Mouse (Mus musculus) right cerebral cortex, postnatal 36 days (tissue): ENCODE data around the gene Zfp408.
"Not testable (repeated sequence)": the region's sequence is repeated elsewhere in the genome, so short reads cannot be mapped to it uniquely, and the experiment has no call there.

ENCODE experiments used
- DNase-seq, 2 experiments: peaks; one replicate each; pipeline ENCODE4 v3.0.0; 2022; ENCODE audit warnings: low spot score in 2 of 2, mixed read lengths in 1 of 2

Gene Zfp408

DNA sequence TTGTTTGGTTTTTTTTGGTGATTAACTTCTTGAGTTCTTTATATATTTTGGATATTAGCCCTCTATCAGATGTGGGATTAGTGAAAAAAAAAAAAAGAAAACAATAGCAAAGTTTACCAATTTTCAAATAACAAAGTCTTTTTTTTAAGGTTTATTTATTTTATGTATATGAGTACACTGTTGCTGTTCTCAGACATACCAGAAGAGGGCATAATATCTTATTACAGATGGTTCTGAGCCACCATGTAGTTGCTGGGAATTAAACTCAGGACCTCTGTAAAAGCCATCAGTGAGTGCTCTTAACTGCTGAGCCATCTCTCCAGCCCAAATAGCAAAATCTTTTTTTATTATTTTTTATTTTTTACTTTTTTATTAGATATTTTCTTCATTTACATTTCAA, 40.2 kb downstream of the Zfp408 start:
- not testable (repeated sequence) for DNase-seq

DNA sequence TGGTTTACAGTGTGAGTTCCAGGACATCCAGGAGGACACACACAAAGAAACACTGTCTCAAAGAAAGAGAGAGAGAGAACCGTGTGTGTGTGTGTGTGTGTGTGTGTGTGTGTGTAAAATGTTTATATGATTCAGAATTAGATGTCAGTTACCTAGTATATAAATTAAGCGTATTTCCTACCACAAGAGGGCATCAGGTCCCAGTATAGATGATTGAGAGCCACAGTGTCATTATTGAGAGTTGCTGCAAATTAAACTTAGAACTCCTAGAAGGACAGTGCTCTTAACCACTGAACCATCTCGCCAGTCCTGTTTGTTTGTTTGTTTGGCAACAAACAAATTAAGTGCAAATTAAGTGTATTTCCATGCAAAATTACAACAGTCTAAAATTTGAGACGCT, 47.2 kb downstream of the Zfp408 start:
- DNase-seq: no peak

DNA sequence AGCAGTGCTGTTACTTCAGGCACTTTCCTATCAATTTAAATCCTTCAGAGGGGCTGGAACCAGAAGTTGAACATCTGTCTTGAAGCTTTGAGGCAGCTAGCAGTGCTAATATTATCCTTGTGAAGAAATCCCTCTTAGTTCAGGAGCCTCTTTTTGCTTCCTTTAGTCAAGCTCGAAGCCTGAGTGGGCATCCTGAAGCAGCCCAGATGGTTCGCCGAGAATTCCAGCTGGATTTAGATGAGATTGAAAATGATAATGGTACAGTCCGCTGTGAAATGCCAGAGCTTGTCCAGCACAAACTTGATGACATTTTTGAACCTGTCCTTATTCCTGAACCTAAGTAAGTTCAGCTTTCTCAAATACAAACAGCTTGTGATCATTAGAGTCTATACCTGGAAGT, 49.1 kb downstream of the Zfp408 start:
- DNase-seq: peak; percentile 27 to 28
